Mouse (Mus musculus) lung, postnatal 36 days (tissue): ENCODE data around the gene Cd72.

Source experiments
- DNase-seq: peaks from one replicate; pipeline ENCODE4 v3.0.0; 2022; ENCODE audit warnings: mixed read lengths

The Cd72 gene

DNA sequence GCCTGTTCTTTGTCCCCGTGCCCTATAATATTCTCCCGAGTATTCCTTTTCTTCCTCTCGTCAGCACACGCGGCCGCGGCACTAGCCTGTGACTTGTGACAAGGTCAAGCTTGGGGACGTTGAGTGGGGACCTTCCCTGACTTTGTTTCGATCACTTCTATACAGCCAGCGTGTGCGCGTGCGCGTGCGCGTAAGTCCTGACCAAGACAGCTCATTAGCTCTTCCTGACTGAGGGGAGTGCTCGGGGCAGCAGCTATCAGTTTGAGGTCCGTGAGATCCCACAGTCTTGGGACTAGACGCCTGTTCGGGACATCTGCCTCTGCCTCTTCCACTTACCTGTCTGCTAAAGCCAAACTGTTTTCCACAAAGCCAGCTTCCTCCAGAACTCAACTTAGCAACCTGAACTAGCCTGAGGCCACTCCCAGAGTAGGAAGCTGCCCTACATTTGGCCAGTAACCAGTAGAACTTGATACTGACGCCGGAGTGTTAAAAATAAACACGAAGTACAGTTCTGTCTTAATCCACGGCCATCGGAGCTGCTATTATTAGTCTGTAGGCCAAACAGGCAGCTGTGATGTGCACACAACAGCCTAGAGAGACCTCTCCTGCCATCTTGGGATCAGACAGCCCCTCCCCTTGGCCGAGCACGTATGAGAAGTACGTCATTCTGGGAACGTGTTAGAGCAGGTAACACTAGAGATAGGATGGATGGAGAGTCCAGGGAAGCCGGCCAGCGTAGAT, 54.9 kb downstream of the Cd72 start:
- DNase-seq: peak; percentile 82

DNA sequence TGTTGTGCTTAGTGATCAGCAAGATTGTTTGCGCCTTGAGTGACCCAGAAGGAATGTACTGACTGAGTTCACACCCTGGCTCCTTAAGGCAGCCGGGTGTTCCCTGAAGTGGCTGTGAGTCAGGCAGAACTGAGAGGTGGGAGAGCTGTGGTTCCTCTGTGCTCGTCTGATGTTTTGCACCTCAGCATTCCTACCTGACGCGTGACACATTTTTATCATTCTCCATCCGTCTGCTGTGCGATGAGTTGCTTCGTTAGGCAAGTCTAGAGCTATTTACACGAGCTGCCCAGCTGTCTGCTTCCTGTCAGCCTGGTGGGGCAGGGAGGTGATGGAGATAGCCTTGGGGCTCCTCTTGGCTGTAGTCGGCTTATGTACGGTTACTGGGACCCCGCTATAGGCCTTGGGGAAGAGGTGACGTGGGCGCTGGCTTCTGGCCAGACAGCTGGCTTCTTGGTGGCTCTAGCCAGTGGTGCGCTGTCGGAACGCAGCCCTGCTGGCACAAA, 55.5 kb downstream of the Cd72 start:
- DNase-seq: peak; percentile 82

DNA sequence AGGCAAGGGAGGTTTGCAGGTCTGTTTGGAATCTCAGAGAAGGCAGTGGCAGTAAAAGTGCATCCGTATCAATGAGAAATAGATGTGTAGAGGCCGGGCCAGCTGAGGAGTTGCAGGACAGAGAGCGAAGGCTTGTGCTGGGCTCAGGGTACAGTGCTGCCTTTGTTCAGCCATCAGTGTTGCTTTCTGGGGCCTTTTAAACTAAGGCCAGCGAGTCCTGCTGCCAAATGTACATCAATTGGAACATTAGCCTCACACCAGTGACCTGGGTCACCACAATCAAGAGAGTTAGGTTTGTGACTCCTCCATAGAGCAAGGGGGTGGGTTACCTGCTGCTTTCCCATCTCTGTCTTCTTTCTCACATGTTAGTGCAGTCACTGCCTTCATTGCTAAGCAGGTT, 56.4 kb downstream of the Cd72 start:
- no peak for DNase-seq
